Mouse (Mus musculus): Measurements from ENCODE around the gene Hmga1. TPM values are rescaled to one million over a fixed set of nuclear protein-coding genes. Genes with fewer than 3 reads are reported as not detected.

Gene Hmga1
- total and polyA plus RNA-seq, 3 experiments = 43.8 to 88.7 (median 83.7) TPM

DNA sequence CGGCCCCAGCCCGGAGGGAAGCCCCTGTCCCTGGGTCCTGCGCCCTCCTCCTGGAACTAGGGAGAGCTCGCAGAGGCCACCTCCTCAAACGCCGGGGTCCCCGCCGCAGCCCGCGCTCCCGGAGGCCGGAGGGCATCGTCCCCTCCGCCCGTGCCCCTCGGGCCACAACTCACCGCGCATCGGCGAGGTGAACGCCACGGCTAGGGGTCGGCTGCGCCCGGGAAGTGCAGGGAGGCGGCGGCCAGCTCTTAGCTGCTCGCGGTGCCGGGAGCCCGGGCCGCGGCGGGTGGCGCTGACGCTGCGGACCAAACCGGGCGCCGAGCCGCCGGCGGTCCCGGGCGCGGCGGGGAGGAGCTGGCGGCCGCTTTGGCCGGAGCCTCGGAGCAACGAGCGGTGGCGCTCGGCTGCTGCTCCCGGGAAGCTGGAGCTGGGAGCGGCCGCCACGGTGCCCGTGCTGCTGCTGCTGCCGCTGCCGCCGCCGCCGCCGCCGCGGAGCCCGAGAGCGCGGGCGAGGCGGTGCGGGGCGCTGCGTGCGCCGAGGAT lies 43.6 kb upstream of the Hmga1 start:
- H3K79me2 ChIP-seq (replicated peaks; ENCODE audit: control insufficient read depth, extremely low read depth, insufficient read depth, poor library complexity, severe bottlenecking) = no peaks in the 10 kb centered on the region
- H3K9me3 ChIP-seq (replicated peaks; ENCODE audit: low read length) = peaks cover 17% of the 10 kb centered on the region
- H3K36me3 ChIP-seq (replicated peaks in 1 of 2; ENCODE audit: control insufficient read depth in 1 of 2, insufficient read depth in 1 of 2, low read length in 1 of 2) = no peaks in the 10 kb centered on the region
- no peak overlapping the region for H3K4me3 ChIP-seq (replicated peaks in 1 of 3; ENCODE audit: low read depth in 2 of 3, low read length in 2 of 3, poor library complexity in 1 of 3)
- dilution Hi-C loops (cut with MboI; ENCODE audit: extremely low pct_ligation_motif_present, extremely low pct_unique_long_range_greater_than_20kb, low sequenced_read_pairs) = no loop called here
- TF ChIP-seq PAX5 (IDR thresholded peaks at IDR 0.05; ENCODE audit: low read length) (no peak), JUN (IDR thresholded peaks at IDR 0.05; ENCODE audit: insufficient read depth, low read depth, low read length) (no peak), POLR2AphosphoS2 (IDR thresholded peaks at IDR 0.05; ENCODE audit: low read depth, low read length) (no peak), SMC3 (IDR thresholded peaks at IDR 0.05; ENCODE audit: low read depth, low read length) (no peak)
- H3K9ac ChIP-seq (ENCODE audit: insufficient read depth, low read depth) = no peak overlapping the region
- H3K27ac ChIP-seq (ENCODE audit: insufficient read depth, low read depth) = no peak overlapping the region
- peaks cover 71% of the 10 kb centered on the region for H3K27me3 ChIP-seq (replicated peaks)
- H3K4me1 ChIP-seq (ENCODE audit: control insufficient read depth in 1 of 2, insufficient read depth in 2 of 2) = no peaks in the 10 kb centered on the region
- no peak for DNase-seq (ENCODE audit: extremely low read depth)
- in situ Hi-C loops (cut with MboI; ENCODE audit: low pct_ligation_motif_present, low pct_unique_long_range_greater_than_20kb, low sequenced_read_pairs) = loop anchor here (25.0 kb wide), 1 partner anchor 475 kb away; the partner anchor contains the start of gene Bak1
- H3K4me2 ChIP-seq (ENCODE audit: insufficient read depth, low read depth, poor library complexity, severe bottlenecking) = no peak overlapping the region

DNA sequence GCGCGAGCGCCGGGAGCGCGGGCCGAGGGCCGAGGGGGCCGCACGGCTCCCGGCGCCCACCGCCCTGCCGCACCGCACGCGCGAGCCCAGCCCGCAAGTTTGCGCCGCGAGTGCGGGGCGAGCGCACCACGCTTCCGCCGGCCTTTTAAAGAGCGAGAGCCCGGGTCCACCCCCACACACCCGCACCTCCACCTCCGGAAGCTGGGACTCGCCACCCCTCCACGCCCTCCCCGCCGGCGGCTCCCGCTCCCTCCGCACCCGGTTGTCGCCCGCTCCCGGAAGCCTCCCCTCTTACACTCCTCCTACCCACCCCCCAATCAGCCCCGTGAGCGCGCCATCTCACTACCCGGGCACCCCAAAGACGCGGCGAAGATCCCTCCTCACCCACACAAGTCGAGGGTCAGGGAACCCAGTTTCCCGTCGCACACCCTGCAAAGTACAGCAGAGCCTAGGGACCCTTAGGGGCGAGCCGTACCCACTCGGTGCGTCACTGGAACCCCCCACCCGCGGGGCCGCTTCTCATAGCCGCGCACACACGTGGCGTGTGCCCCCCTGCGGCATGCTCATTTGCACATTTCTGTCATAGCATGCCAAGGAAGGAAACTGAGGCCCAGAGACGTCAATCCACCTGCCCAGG lies 42.9 kb upstream of the Hmga1 start:
- DNase-seq (ENCODE audit: extremely low read depth) = no peak
- in situ Hi-C loops (cut with MboI; ENCODE audit: low pct_ligation_motif_present, low pct_unique_long_range_greater_than_20kb, low sequenced_read_pairs) = loop anchor here (25.0 kb wide), 1 partner anchor 476 kb away; the partner anchor contains the start of gene Bak1
- Histone ChIP-seq H3K9me3 (replicated peaks; ENCODE audit: low read length) (peaks cover 17% of the 10 kb centered on the region), H3K4me3 (replicated peaks in 1 of 3; ENCODE audit: low read depth in 2 of 3, low read length in 2 of 3, poor library complexity in 1 of 3) (no peak overlapping the region), H3K36me3 (replicated peaks in 1 of 2; ENCODE audit: control insufficient read depth in 1 of 2, insufficient read depth in 1 of 2, low read length in 1 of 2) (no peaks in the 10 kb centered on the region), H3K4me1 (ENCODE audit: control insufficient read depth in 1 of 2, insufficient read depth in 2 of 2) (no peaks in the 10 kb centered on the region), H3K27me3 (replicated peaks) (peaks cover 71% of the 10 kb centered on the region), H3K27ac (ENCODE audit: insufficient read depth, low read depth) (no peak overlapping the region), H3K79me2 (replicated peaks; ENCODE audit: control insufficient read depth, extremely low read depth, insufficient read depth, poor library complexity, severe bottlenecking) (no peaks in the 10 kb centered on the region), H3K4me2 (ENCODE audit: insufficient read depth, low read depth, poor library complexity, severe bottlenecking) (no peak overlapping the region), H3K9ac (ENCODE audit: insufficient read depth, low read depth) (no peak overlapping the region)
- dilution Hi-C loops (cut with MboI; ENCODE audit: extremely low pct_ligation_motif_present, extremely low pct_unique_long_range_greater_than_20kb, low sequenced_read_pairs) = no loop called here
- TF ChIP-seq ZNF384 (IDR thresholded peaks at IDR 0.05; ENCODE audit: low read depth, low read length) (no peak), ZMIZ1 (IDR thresholded peaks at IDR 0.05; ENCODE audit: low read depth, low read length) (no peak), ELF1 (IDR thresholded peaks at IDR 0.05; ENCODE audit: low read depth, low read length) (no peak), IRF4 (IDR thresholded peaks at IDR 0.05; ENCODE audit: low read depth, low read length) (no peak), GABPA (IDR thresholded peaks at IDR 0.05; ENCODE audit: insufficient replicate concordance, low read depth, low read length) (no peak), POLR2A (IDR thresholded peaks at IDR 0.05; ENCODE audit: low read depth, low read length) (no peak), JUND (conservative IDR thresholded peaks at IDR 0.05; ENCODE audit: low read depth, low read length) (no peak), E2F4 (IDR thresholded peaks at IDR 0.05; ENCODE audit: insufficient replicate concordance, low read depth, low read length) (no peak), NELFE (IDR thresholded peaks at IDR 0.05; ENCODE audit: low read depth, low read length) (no peak), UBTF (IDR thresholded peaks at IDR 0.05; ENCODE audit: low read depth, low read length) (no peak), MAX (IDR thresholded peaks at IDR 0.05; ENCODE audit: low read length) (no peak), CTCF (conservative IDR thresholded peaks at IDR 0.05 in 1 of 2, IDR thresholded peaks at IDR 0.05 in 1 of 2; ENCODE audit: low read depth in 2 of 2, low read length in 2 of 2) (no peak), BHLHE40 (IDR thresholded peaks at IDR 0.05; ENCODE audit: low read depth, low read length) (no peak), MAZ (IDR thresholded peaks at IDR 0.05; ENCODE audit: low read depth, low read length) (no peak), USF2 (conservative IDR thresholded peaks at IDR 0.05; ENCODE audit: low read depth, low read length) (no peak)
